Mouse (Mus musculus) G1E (cell line): Measurements from ENCODE around the gene Cmc1. TPM values are rescaled to one million over a fixed set of nuclear protein-coding genes. Genes with fewer than 3 reads are reported as not detected.

ENCODE experiments used
- ATAC-seq: 2 replicates; pipeline ENCODE4 v1.8.0; 2016; ENCODE audit warnings: mild to moderate bottlenecking; ENCODE audit not compliant: insufficient number of reproducible peaks, poor library complexity, low FRiP score, severe bottlenecking; ENCODE audit errors: extremely low read depth
- DNase-seq: peaks from one replicate; pipeline ENCODE4 v3.0.0; 2012; ENCODE audit warnings: low spot score
- H3K27me3 ChIP-seq: 2 replicates; pipeline ENCODE4 v1.6.1; 2012; ENCODE audit warnings: mild to moderate bottlenecking, low read length, inconsistent platforms; ENCODE audit not compliant: insufficient read depth
- H3K36me3 ChIP-seq: replicated peaks from 2 replicates; pipeline ENCODE3; 2012; ENCODE audit warnings: mild to moderate bottlenecking, inconsistent platforms
- H3K4me1 ChIP-seq: 2 replicates; pipeline ENCODE4 v1.6.1; 2012; ENCODE audit warnings: low read depth, low read length, inconsistent platforms, mixed read lengths; ENCODE audit not compliant: insufficient read depth
- H3K4me3 ChIP-seq: 2 replicates; pipeline ENCODE4 v1.5.1; 2012; ENCODE audit warnings: low read depth, mild to moderate bottlenecking, inconsistent platforms, low read length, moderate library complexity, mixed read lengths
- H3K9me3 ChIP-seq: replicated peaks from 2 replicates; pipeline ENCODE4 v1.6.1; 2012; ENCODE audit warnings: inconsistent platforms
- CTCF ChIP-seq: IDR thresholded peaks from 2 replicates; pipeline ENCODE4 v1.5.1; 2012; ENCODE audit warnings: low read depth, low read length, inconsistent platforms, mixed read lengths
- GATA1 ChIP-seq: IDR thresholded peaks from 2 replicates; pipeline ENCODE4 v1.6.1; 2012; ENCODE audit warnings: borderline replicate concordance, low read length, inconsistent platforms, mixed read lengths
- GATA2 ChIP-seq: IDR thresholded peaks from 2 replicates; pipeline ENCODE4 v1.6.1; 2012; ENCODE audit warnings: low read depth, low read length, inconsistent platforms, borderline replicate concordance
- POLR2AphosphoS5 ChIP-seq: IDR thresholded peaks from 2 replicates; pipeline ENCODE4 v1.6.1; 2012; ENCODE audit warnings: low read depth, low read length, inconsistent platforms; ENCODE audit not compliant: insufficient replicate concordance
- TAL1 ChIP-seq: conservative IDR thresholded peaks from 2 replicates; pipeline ENCODE4 v1.6.1; 2012; ENCODE audit warnings: low read depth, low read length, inconsistent platforms, mixed read lengths
- polyA plus RNA-seq: library from polyadenylated mRNA; stranded (reverse); fragments of >175 nt; gene quantifications from 2 replicates; pipeline ENCODE4 v1.2.3, GENCODE M21; 2012
- total RNA-seq, 2 experiments: library from RNA; stranded (forward) in 1 of 2; stranded (reverse) in 1 of 2; fragments of 200-1000 nt in 1 of 2; fragments of >200 nt in 1 of 2; fragmentation: Nextera tagmentation in 1 of 2; gene quantifications; 2 replicates each; pipeline ENCODE4 v1.2.3; 2014 to 2017

Cmc1 gene
- total and polyA plus RNA-seq, 3 experiments = 6.6 to 88.9 (median 68.6) TPM

- Histone ChIP-seq H3K9me3 (no peaks in the 10 kb centered on the region), H3K4me3 (no peak overlapping the region), H3K4me1 (peaks cover 14% of the 10 kb centered on the region), H3K27me3 (no peaks in the 10 kb centered on the region), H3K36me3 (peaks cover 29% of the 10 kb centered on the region)
- TF ChIP-seq POLR2AphosphoS5 (no peak), GATA1 (no peak), CTCF (no peak), TAL1 (no peak), GATA2 (no peak)
- ATAC-seq = no peak
- DNase-seq = no peak
Observed at GRCm38 (mm10) chr9:118042738-118043137, 107.2 kb downstream of the Cmc1 start.

- DNase-seq = no peak
- Histone ChIP-seq H3K4me1 (peaks cover 14% of the 10 kb centered on the region), H3K4me3 (peak overlapping the region; percentile 85), H3K27me3 (no peaks in the 10 kb centered on the region), H3K36me3 (peaks cover 22% of the 10 kb centered on the region), H3K9me3 (no peaks in the 10 kb centered on the region)
- no peak for ATAC-seq
- TF ChIP-seq CTCF (no peak), GATA2 (no peak), POLR2AphosphoS5 (no peak), TAL1 (no peak), GATA1 (no peak)
Observed at GRCm38 (mm10) chr9:118041646-118042045, 108.3 kb downstream of the Cmc1 start.

- Histone ChIP-seq H3K4me1 (peaks cover 14% of the 10 kb centered on the region), H3K9me3 (no peaks in the 10 kb centered on the region), H3K36me3 (peaks cover 18% of the 10 kb centered on the region), H3K27me3 (no peaks in the 10 kb centered on the region), H3K4me3 (peak overlapping the region; percentile 85)
- ATAC-seq = no peak
- no peak for DNase-seq
- TF ChIP-seq CTCF = no peak
- TF ChIP-seq GATA2 = no peak
- TF ChIP-seq POLR2AphosphoS5 = no peak
Observed at GRCm38 (mm10) chr9:118041022-118041400, 109.0 kb downstream of the Cmc1 start.

GRCm38 (mm10) chr9:118040218-118041021, 109.6 kb downstream of the Cmc1 start, which contains the start of gene Azi2:
Gene Azi2 (plus strand): TSS chr9:118040499.
- Histone ChIP-seq H3K36me3 (peaks cover 12% of the 10 kb centered on the region), H3K4me3 (peak within 1 kb of the TSS; percentile 85), H3K27me3 (no peaks in the 10 kb centered on the region), H3K9me3 (no peaks in the 10 kb centered on the region), H3K4me1 (peaks cover 14% of the 10 kb centered on the region)
- ATAC-seq = peak; percentile 91
- no peak for TF ChIP-seq POLR2AphosphoS5
- no peak for TF ChIP-seq TAL1
- no peak for TF ChIP-seq GATA1
- peak; percentile 49; the same call in 1 of the 2 replicates for TF ChIP-seq CTCF
- TF ChIP-seq GATA2 = no peak
- peak; percentile 86 for DNase-seq

GRCm38 (mm10) chr9:118034990-118035389, 115.0 kb downstream of the Cmc1 start:
- ATAC-seq = no peak
- TF ChIP-seq POLR2AphosphoS5 = no peak
- no peak for TF ChIP-seq GATA1
- no peak for TF ChIP-seq CTCF
- no peak for TF ChIP-seq GATA2
- no peak for TF ChIP-seq TAL1
- H3K27me3 ChIP-seq = no peaks in the 10 kb centered on the region
- H3K4me1 ChIP-seq = no peaks in the 10 kb centered on the region; the same call in 1 of the 2 replicates
- no peaks in the 10 kb centered on the region for H3K9me3 ChIP-seq
- H3K36me3 ChIP-seq = no peaks in the 10 kb centered on the region
- DNase-seq = no peak
- no peak overlapping the region for H3K4me3 ChIP-seq

GRCm38 (mm10) chr9:118031694-118032093, 118.3 kb downstream of the Cmc1 start:
- no peaks in the 10 kb centered on the region for H3K9me3 ChIP-seq

More at GRCm38 (mm10) chr9:118031694-118032093, 118.3 kb downstream of the Cmc1 start:
- DNase-seq (no peak), ATAC-seq (no peak)
- no peak overlapping the region for H3K4me3 ChIP-seq
- TF ChIP-seq GATA1 (no peak), POLR2AphosphoS5 (no peak), CTCF (no peak), GATA2 (no peak), TAL1 (no peak)
- H3K4me1 ChIP-seq = no peaks in the 10 kb centered on the region
- H3K36me3 ChIP-seq = no peaks in the 10 kb centered on the region
- no peaks in the 10 kb centered on the region for H3K27me3 ChIP-seq
